Mouse (Mus musculus) CH12.LX (cell line): Measurements from ENCODE around the gene Fance. TPM values are rescaled to one million over a fixed set of nuclear protein-coding genes. Genes with fewer than 3 reads are reported as not detected.
"Not testable (repeated sequence)": the region's sequence is repeated elsewhere in the genome, so short reads cannot be mapped to it uniquely, and the experiment has no call there.

ENCODE experiments used
- DNase-seq: peaks from one replicate; pipeline ENCODE4 v3.0.0-alpha.2; 2013; ENCODE audit errors: extremely low read depth
- H3K27ac ChIP-seq: 2 replicates; pipeline ENCODE4 v1.5.1; 2012; ENCODE audit warnings: low read depth, mild to moderate bottlenecking, control low read depth, moderate library complexity; ENCODE audit not compliant: insufficient read depth
- H3K27me3 ChIP-seq: replicated peaks from 2 replicates; pipeline ENCODE3; 2012; ENCODE audit warnings: inconsistent platforms
- H3K36me3 ChIP-seq, 2 experiments: replicated peaks in 1 of 2; 2 replicates each; pipeline versions ENCODE3 to v1.6.1; 2012; ENCODE audit warnings: inconsistent platforms in 1 of 2, low read length in 1 of 2, mild to moderate bottlenecking in 1 of 2, mixed read lengths in 1 of 2, moderate library complexity in 1 of 2; ENCODE audit not compliant: control insufficient read depth in 1 of 2, insufficient read depth in 1 of 2
- H3K4me1 ChIP-seq, 2 experiments: 2 replicates each; pipeline ENCODE4 v1.6.1; 2012; ENCODE audit warnings: inconsistent platforms in 1 of 2, moderate library complexity in 1 of 2; ENCODE audit not compliant: insufficient read depth in 2 of 2, control insufficient read depth in 1 of 2
- H3K4me2 ChIP-seq: 2 replicates; pipeline ENCODE4 v1.6.1; 2012; ENCODE audit warnings: low read depth, mild to moderate bottlenecking, control low read depth; ENCODE audit not compliant: poor library complexity, insufficient read depth, severe bottlenecking
- H3K4me3 ChIP-seq, 3 experiments: fragments of 150-350 bp in 1 of 3; sonication (generic) in 1 of 3; replicated peaks in 1 of 3; 2 replicates each; pipeline versions ENCODE3 to v1.5.1; 2011 to 2012; ENCODE audit warnings: low read depth in 2 of 3, low read length in 2 of 3, mild to moderate bottlenecking in 2 of 3, moderate library complexity in 2 of 3, control low read depth in 1 of 3, improper control_type of control experiment in 1 of 3, inconsistent platforms in 1 of 3, mixed read lengths in 1 of 3; ENCODE audit not compliant: poor library complexity in 1 of 3
- H3K79me2 ChIP-seq: replicated peaks from 2 replicates; pipeline ENCODE4 v1.6.1; 2012; ENCODE audit warnings: mild to moderate bottlenecking, moderate library complexity; ENCODE audit not compliant: control insufficient read depth, poor library complexity, insufficient read depth, severe bottlenecking; ENCODE audit errors: extremely low read depth
- H3K9ac ChIP-seq: 2 replicates; pipeline ENCODE4 v1.6.1; 2012; ENCODE audit warnings: low read depth, mild to moderate bottlenecking, control low read depth, moderate library complexity; ENCODE audit not compliant: insufficient read depth
- H3K9me3 ChIP-seq: replicated peaks from 2 replicates; pipeline ENCODE3; 2012; ENCODE audit warnings: low read length, inconsistent platforms, mixed read lengths
- CTCF ChIP-seq, 2 experiments: IDR thresholded peaks in 1 of 2; conservative IDR thresholded peaks in 1 of 2; 2 replicates each; pipeline ENCODE4 v1.5.1; 2011 to 2012; ENCODE audit warnings: low read depth in 2 of 2, low read length in 2 of 2, improper control_type of control experiment in 1 of 2, inconsistent platforms in 1 of 2, mild to moderate bottlenecking in 1 of 2, moderate library complexity in 1 of 2
- E2F4 ChIP-seq: IDR thresholded peaks from 2 replicates; pipeline ENCODE4 v1.6.1; 2011; ENCODE audit warnings: low read depth, low read length, improper control_type of control experiment; ENCODE audit not compliant: insufficient replicate concordance
- ELF1 ChIP-seq: IDR thresholded peaks from 2 replicates; pipeline ENCODE4 v1.6.1; 2014; ENCODE audit warnings: low read depth, mild to moderate bottlenecking, inconsistent platforms, low read length, improper control_type of control experiment
- ETS1 ChIP-seq: conservative IDR thresholded peaks from 2 replicates; pipeline ENCODE4 v1.6.1; 2012; ENCODE audit warnings: low read depth, mild to moderate bottlenecking, inconsistent platforms, low read length, improper control_type of control experiment, moderate library complexity
- JUND ChIP-seq: conservative IDR thresholded peaks from 2 replicates; pipeline ENCODE4 v1.6.1; 2011; ENCODE audit warnings: low read depth, low read length, improper control_type of control experiment
- MAX ChIP-seq: IDR thresholded peaks from 2 replicates; pipeline ENCODE4 v1.6.1; 2011; ENCODE audit warnings: low read length, improper control_type of control experiment
- MAZ ChIP-seq: IDR thresholded peaks from 2 replicates; pipeline ENCODE4 v1.6.1; 2012; ENCODE audit warnings: low read depth, mild to moderate bottlenecking, inconsistent platforms, low read length, improper control_type of control experiment, moderate library complexity
- NELFE ChIP-seq: IDR thresholded peaks from 2 replicates; pipeline ENCODE4 v1.6.1; 2011; ENCODE audit warnings: low read depth, low read length, improper control_type of control experiment
- POLR2A ChIP-seq: IDR thresholded peaks from 2 replicates; pipeline ENCODE4 v1.6.1; 2011; ENCODE audit warnings: low read depth, mild to moderate bottlenecking, improper control_type of control experiment, low read length
- POLR2AphosphoS2 ChIP-seq: IDR thresholded peaks from 2 replicates; pipeline ENCODE4 v1.6.1; 2011; ENCODE audit warnings: low read depth, low read length, improper control_type of control experiment
- SIN3A ChIP-seq: IDR thresholded peaks from 2 replicates; pipeline ENCODE4 v1.6.1; 2012; ENCODE audit warnings: low read length, improper control_type of control experiment, inconsistent platforms
- SMC3 ChIP-seq: IDR thresholded peaks from 2 replicates; pipeline ENCODE4 v1.6.1; 2011; ENCODE audit warnings: low read depth, low read length, improper control_type of control experiment
- TCF12 ChIP-seq: IDR thresholded peaks from 2 replicates; pipeline ENCODE4 v1.6.1; 2014; ENCODE audit warnings: low read depth, mild to moderate bottlenecking, inconsistent platforms, low read length, improper control_type of control experiment
- UBTF ChIP-seq: IDR thresholded peaks from 2 replicates; pipeline ENCODE4 v1.6.1; 2012; ENCODE audit warnings: low read depth, mild to moderate bottlenecking, inconsistent platforms, low read length, improper control_type of control experiment, moderate library complexity
- USF2 ChIP-seq: conservative IDR thresholded peaks from 2 replicates; pipeline ENCODE4 v1.6.1; 2011; ENCODE audit warnings: low read depth, low read length, improper control_type of control experiment
- ZC3H11A ChIP-seq: IDR thresholded peaks from 2 replicates; pipeline ENCODE4 v1.6.1; 2012; ENCODE audit warnings: low read depth, mild to moderate bottlenecking, inconsistent platforms, low read length, improper control_type of control experiment
- ZMIZ1 ChIP-seq: IDR thresholded peaks from 2 replicates; pipeline ENCODE4 v1.6.1; 2012; ENCODE audit warnings: low read depth, mild to moderate bottlenecking, inconsistent platforms, low read length, improper control_type of control experiment
- ZNF384 ChIP-seq: IDR thresholded peaks from 2 replicates; pipeline ENCODE4 v1.6.1; 2012; ENCODE audit warnings: low read depth, low read length, improper control_type of control experiment, inconsistent platforms
- dilution Hi-C: fragments of 300-500 bp; cut with MboI; formaldehyde crosslinking; loops from 2 replicates; pipeline ENCODE4 v1.14.3; 2020; ENCODE audit warnings: low sequenced_read_pairs; ENCODE audit not compliant: extremely low pct_unique_long_range_greater_than_20kb, extremely low pct_ligation_motif_present
- in situ Hi-C: fragments of 300-500 bp; cut with MboI; formaldehyde crosslinking; loops from 3 replicates; pipeline ENCODE4 v1.14.3; 2019; ENCODE audit warnings: low sequenced_read_pairs, low pct_ligation_motif_present, low pct_unique_long_range_greater_than_20kb, mixed read lengths
- polyA plus RNA-seq: library from polyadenylated mRNA; unstranded; fragments of >175 nt; gene quantifications from 2 replicates; pipeline ENCODE4 v1.2.1, GENCODE M21; 2012; ENCODE audit warnings: low read depth; ENCODE audit not compliant: insufficient read length
- total RNA-seq, 2 experiments: library from RNA; depleted of rRNA; stranded (reverse); fragments of 300-350 nt in 1 of 2; fragments of >200 nt in 1 of 2; gene quantifications; 2 replicates each; pipeline ENCODE4 v1.2.3; 2012 to 2014

Fance gene
- total and polyA plus RNA-seq, 3 experiments: 17.4 to 37.9 (median 29.6) TPM

- H3K36me3 ChIP-seq: peaks cover 33 to 82% of the 10 kb centered on the region in 2 experiments
- dilution Hi-C loops: no loop called here
Measured at GRCm38 (mm10) chr17:28323786-28324185, 10.5 kb downstream of the Fance start.

GRCm38 (mm10) chr17:28324416-28324815, 11.1 kb downstream of the Fance start:
- H3K9ac ChIP-seq, H3K4me3 ChIP-seq, H3K79me2 ChIP-seq, H3K4me1 ChIP-seq, H3K4me2 ChIP-seq, dilution Hi-C loops, H3K9me3 ChIP-seq, DNase-seq, H3K27me3 ChIP-seq, H3K27ac ChIP-seq: not testable (repeated sequence)
- peak in 1 of 2 experiments; percentile 19; a peak in 2 of 4 replicates for TF ChIP-seq CTCF (conservative IDR thresholded peaks at IDR 0.05 in 1 of 2, IDR thresholded peaks at IDR 0.05 in 1 of 2; ENCODE audit: low read depth in 2 of 2, low read length in 2 of 2)
- H3K36me3 ChIP-seq: peaks cover 33 to 82% of the 10 kb centered on the region in 2 experiments
- in situ Hi-C loops: loop anchor here (25.0 kb wide), 1 partner anchor 237 kb away; the partner anchor contains the start of gene Tcp11

More at GRCm38 (mm10) chr17:28323786-28324185, 10.5 kb downstream of the Fance start:
- TF ChIP-seq ZMIZ1 (no peak), SIN3A (no peak), NELFE (no peak), CTCF (conservative IDR thresholded peaks at IDR 0.05 in 1 of 2, IDR thresholded peaks at IDR 0.05 in 1 of 2; ENCODE audit: low read depth in 2 of 2, low read length in 2 of 2) (no peak), MAZ (no peak)
- Histone ChIP-seq H3K27ac (no peak overlapping the region), H3K4me1 (peaks cover 5 to 9% of the 10 kb centered on the region in 2 experiments), H3K79me2 (peaks cover under 1% of the 10 kb centered on the region), H3K27me3 (no peaks in the 10 kb centered on the region), H3K4me2 (no peak overlapping the region), H3K4me3 (no peak overlapping the region), H3K9ac (no peak overlapping the region), H3K9me3 (peaks cover 7% of the 10 kb centered on the region)
- no peak for DNase-seq
- in situ Hi-C loops: loop anchor here (25.0 kb wide), 1 partner anchor 236 kb away; the partner anchor contains the start of gene Tcp11

- H3K36me3 ChIP-seq: peaks cover 43 to 83% of the 10 kb centered on the region in 2 experiments
- in situ Hi-C loops: no loop called here
- TF ChIP-seq ZC3H11A: no peak
- TF ChIP-seq JUND: no peak
- TF ChIP-seq SMC3: no peak
- no peak for TF ChIP-seq ETS1
- TF ChIP-seq MAX: no peak
- no peak for TF ChIP-seq USF2
- no peak for TF ChIP-seq NELFE
- TF ChIP-seq ELF1: no peak
- TF ChIP-seq ZNF384: no peak
- TF ChIP-seq TCF12: no peak
- no peak for TF ChIP-seq POLR2AphosphoS2
- no peak for TF ChIP-seq E2F4
- no peak for TF ChIP-seq UBTF
- no peak for TF ChIP-seq POLR2A
- no peak for TF ChIP-seq MAZ
Measured at GRCm38 (mm10) chr17:28325751-28326150, 12.4 kb downstream of the Fance start.

More at GRCm38 (mm10) chr17:28325751-28326150, 12.4 kb downstream of the Fance start:
- H3K27ac ChIP-seq: no peak overlapping the region
- no peaks in the 10 kb centered on the region for H3K27me3 ChIP-seq
- H3K79me2 ChIP-seq: peaks cover 15% of the 10 kb centered on the region
- peaks cover 7% of the 10 kb centered on the region for H3K9me3 ChIP-seq
- dilution Hi-C loops: no loop called here
- no peak for DNase-seq
- no peak overlapping the region for H3K4me2 ChIP-seq
- H3K4me1 ChIP-seq: peaks cover 5 to 12% of the 10 kb centered on the region in 2 experiments
- no peak overlapping the region for H3K9ac ChIP-seq
- no peak overlapping the region for H3K4me3 ChIP-seq
